Mouse (Mus musculus) spleen, adult 2 months (tissue): ENCODE measurements around the gene Mns1. TPM values are rescaled to one million over a fixed set of nuclear protein-coding genes. Genes with fewer than 3 reads are reported as not detected.

Experiments
- DNase-seq, 2 experiments: peaks; one replicate each; pipeline versions ENCODE4 v3.0.0 to v3.0.0-alpha.2; 2012 to 2021; ENCODE audit warnings: low spot score in 2 of 2, low read depth in 1 of 2
- H3K27ac ChIP-seq: fragments of 200-500 bp; 2 replicates; pipeline ENCODE4 v1.5.1; 2012; ENCODE audit warnings: low read length, inconsistent platforms; ENCODE audit not compliant: insufficient read depth
- H3K27me3 ChIP-seq: fragments of 200-500 bp; 2 replicates; pipeline ENCODE4 v1.6.1; 2012; ENCODE audit warnings: mild to moderate bottlenecking, moderate library complexity, low read length, inconsistent platforms; ENCODE audit not compliant: control insufficient read depth, insufficient read depth
- H3K36me3 ChIP-seq: fragments of 200-500 bp; 2 replicates; pipeline ENCODE4 v1.6.1; 2012; ENCODE audit warnings: mild to moderate bottlenecking, low read length, inconsistent platforms; ENCODE audit not compliant: control insufficient read depth, insufficient read depth
- H3K4me1 ChIP-seq: fragments of 200-500 bp; 2 replicates; pipeline ENCODE4 v1.6.1; 2011; ENCODE audit warnings: inconsistent platforms; ENCODE audit not compliant: control insufficient read depth, insufficient read depth, insufficient read length
- H3K4me3 ChIP-seq: fragments of 200-500 bp; 2 replicates; pipeline ENCODE4 v1.5.1; 2011; ENCODE audit warnings: mild to moderate bottlenecking, inconsistent platforms; ENCODE audit not compliant: insufficient read depth, insufficient read length; ENCODE audit errors: extremely low read depth
- CTCF ChIP-seq: fragments of 200-500 bp; IDR thresholded peaks from 2 replicates; pipeline ENCODE4 v1.5.1; 2011; ENCODE audit warnings: mild to moderate bottlenecking, inconsistent platforms; ENCODE audit not compliant: insufficient read depth, insufficient read length, insufficient replicate concordance; ENCODE audit errors: extremely low read depth
- POLR2A ChIP-seq: fragments of 200-500 bp; IDR thresholded peaks from 2 replicates; pipeline ENCODE4 v1.6.1; 2011; ENCODE audit warnings: low read depth, low read length, inconsistent platforms
- WGBS: fragments of 180-500 bp; shearing (Covaris S2); methylation state at CpG from one replicate; pipeline ENCODE4 v1.1.7; 2018; 5-methylcytosine and 5-hydroxymethylcytosine counted together
- polyA plus RNA-seq: library from polyadenylated mRNA; depleted of rRNA; stranded (reverse); fragments of >200 nt; gene quantifications from 2 replicates; pipeline ENCODE4 v1.2.3, GENCODE M21; 2012; rRNA removed

Mns1 gene
- polyA plus RNA-seq, 1 experiment: 0.63 TPM

DNA sequence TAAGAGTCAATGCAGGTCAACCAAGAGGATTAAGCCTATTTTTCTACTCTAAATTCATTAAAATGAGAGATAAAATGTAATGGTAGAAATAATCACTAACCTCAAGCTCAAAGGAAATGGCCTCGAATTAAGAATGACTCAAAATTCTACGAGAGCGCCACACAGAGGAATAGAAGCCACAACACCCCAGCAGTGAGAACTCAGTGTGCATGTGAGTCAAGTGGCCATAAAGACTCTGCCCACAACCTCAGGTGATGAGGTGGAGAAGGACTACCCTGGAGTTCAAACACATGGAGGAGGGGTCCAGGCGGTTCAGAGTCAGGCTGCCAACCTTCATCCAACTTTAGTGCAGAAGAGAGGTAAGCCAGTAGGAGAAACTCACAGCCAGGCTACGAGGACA, 51.3 kb downstream of the Mns1 start:
- DNase-seq: no peak
- peaks cover 3% of the 10 kb centered on the region; the same call in 1 of the 2 replicates for H3K36me3 ChIP-seq
- H3K27ac ChIP-seq: no peak overlapping the region
- H3K4me1 ChIP-seq: peaks cover 10% of the 10 kb centered on the region; the same call in 1 of the 2 replicates
- 72% methylated on average over 5 of the region's 5 CpGs for WGBS
- no peaks in the 10 kb centered on the region for H3K27me3 ChIP-seq
- no peak overlapping the region for H3K4me3 ChIP-seq
- TF ChIP-seq CTCF (no peak), POLR2A (no peak)

DNA sequence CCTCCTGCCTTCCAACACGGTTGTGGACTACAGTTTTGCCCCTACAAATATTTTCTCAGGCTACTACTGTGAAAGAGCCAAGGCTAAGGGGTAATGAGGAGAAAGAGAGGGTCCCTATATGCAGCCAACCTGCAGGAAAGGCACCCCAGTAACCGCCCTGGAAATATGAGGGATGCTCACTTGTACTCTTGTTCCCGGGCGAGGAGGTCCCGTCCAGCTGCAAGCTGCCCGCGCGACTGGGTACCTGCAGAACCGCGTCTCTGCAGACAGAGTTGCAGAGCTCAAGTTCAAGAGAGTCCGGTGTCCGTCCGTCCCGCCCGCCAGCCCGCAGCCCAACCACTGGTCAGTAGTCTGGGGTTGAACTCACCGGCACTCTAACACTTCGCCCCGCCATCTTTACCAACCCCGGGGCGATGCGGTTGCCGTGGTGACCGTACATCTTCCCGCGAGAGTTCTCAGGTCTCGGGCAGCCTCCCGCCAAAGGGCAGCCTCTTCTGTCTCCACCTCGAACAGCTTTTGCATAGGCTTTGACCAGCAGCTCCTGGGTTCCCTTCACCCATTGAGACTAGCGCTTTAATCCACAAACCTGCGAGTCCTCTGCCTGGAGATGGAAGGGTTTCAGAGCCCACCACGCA, 53.9 kb downstream of the Mns1 start:
- under 1% methylated on average over 32 of the region's 32 CpGs for WGBS
- peak overlapping the region; percentile 83 for H3K4me3 ChIP-seq
- no peak for TF ChIP-seq CTCF
- peak; percentile 43 for TF ChIP-seq POLR2A
- peaks cover 2% of the 10 kb centered on the region; the same call in 1 of the 2 replicates for H3K36me3 ChIP-seq
- H3K27ac ChIP-seq: peak overlapping the region; percentile 92
- no peaks in the 10 kb centered on the region for H3K27me3 ChIP-seq
- peaks cover 10% of the 10 kb centered on the region; the same call in 1 of the 2 replicates for H3K4me1 ChIP-seq
- DNase-seq: peak; percentile 70 to 94

DNA sequence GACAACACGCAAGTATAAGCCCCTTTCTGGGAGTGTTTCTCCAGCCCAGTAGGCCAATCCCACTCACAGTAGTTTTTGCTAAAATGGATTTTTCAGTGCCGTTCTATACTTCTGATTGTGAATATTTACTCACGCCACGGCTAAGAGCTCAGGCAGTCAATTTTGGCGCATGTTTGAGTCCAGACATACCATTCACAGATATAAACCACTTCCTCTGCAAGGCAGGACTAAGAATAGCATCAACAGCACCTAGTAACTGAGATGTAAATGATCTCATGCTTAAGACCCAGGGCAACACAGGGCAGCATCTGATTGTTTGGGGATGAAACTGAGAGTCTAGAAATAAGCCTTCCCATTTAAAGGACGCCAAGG, 54.4 kb downstream of the Mns1 start, which contains the start of gene Tex9:
TSS of gene Tex9 (minus strand) at position 19 of the 372 bp plus-strand sequence.
- Histone ChIP-seq H3K4me3 (peak within 1 kb of the TSS; percentile 83), H3K27ac (peak within 1 kb of the TSS; percentile 92), H3K4me1 (peaks cover 10% of the 10 kb centered on the region; the same call in 1 of the 2 replicates), H3K36me3 (no peaks in the 10 kb centered on the region), H3K27me3 (no peaks in the 10 kb centered on the region)
- TF ChIP-seq CTCF (no peak), POLR2A (no peak)
- under 1% methylated on average over 6 of the region's 6 CpGs for WGBS
- peak in 1 of 2 experiments; percentile 15 for DNase-seq

DNA sequence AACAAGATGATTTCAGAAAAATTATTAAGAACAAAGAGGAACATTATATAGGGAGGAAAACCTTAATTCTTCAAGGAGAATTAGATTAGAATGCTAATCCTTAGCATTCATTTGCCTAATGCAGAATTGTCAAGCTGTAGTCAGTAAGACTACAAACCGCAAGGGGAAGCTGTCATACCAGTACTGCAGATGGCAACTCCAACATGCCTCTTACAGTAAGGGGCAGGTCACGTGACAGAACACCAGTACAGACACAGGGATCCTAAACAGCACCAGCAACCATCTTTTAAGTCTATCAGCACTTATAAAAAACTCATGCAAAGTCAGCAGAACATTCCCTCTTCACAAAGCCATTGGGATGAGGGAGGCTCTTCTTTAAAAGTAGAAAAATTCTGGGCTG, 55.7 kb downstream of the Mns1 start:
- Histone ChIP-seq H3K36me3 (no peaks in the 10 kb centered on the region), H3K27ac (no peak overlapping the region), H3K4me3 (no peak overlapping the region), H3K4me1 (peaks cover 10% of the 10 kb centered on the region; the same call in 1 of the 2 replicates), H3K27me3 (no peaks in the 10 kb centered on the region)
- WGBS: 22% methylated on average over 2 of the region's 2 CpGs
- peak; percentile 41 to 48 for DNase-seq
- no peak for TF ChIP-seq POLR2A
- no peak for TF ChIP-seq CTCF

DNA sequence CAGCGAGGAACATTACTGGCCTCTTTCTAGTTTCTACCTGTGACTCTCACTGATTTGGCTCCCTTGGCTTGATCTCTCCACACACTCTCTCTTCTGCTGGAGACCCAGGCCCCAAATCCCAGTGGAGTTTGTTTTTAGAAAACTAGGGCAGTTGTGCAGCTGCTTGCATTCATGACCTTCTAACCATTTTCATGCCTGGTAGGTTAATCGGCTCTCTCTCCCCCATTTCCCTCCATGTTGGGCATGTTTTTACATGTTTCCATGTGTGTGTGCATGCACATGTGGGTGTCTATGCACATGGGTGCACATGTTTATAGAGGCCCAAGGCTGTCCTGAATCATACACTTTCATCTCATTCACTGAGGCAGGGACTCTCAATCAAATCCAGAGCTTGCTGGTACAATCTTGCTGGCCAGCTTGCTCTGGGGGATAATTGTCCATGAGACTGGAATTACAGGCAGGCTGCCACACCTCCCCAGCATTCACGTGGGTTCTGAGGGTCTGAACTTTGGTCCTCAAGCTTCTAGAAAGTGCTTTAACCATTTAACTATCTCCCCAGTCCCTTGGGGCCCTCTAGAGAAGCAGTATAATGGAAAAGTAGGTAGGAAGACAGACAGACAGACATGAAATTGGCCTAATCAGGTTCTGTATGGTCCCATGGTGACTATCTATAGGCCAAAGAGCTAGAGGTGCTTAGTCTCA, 56.3 kb downstream of the Mns1 start:
- no peaks in the 10 kb centered on the region for H3K36me3 ChIP-seq
- 74% methylated on average over 3 of the region's 3 CpGs for WGBS
- no peak for DNase-seq
- no peak overlapping the region for H3K27ac ChIP-seq
- TF ChIP-seq CTCF: no peak
- no peak for TF ChIP-seq POLR2A
- no peak overlapping the region for H3K4me3 ChIP-seq
- H3K27me3 ChIP-seq: no peaks in the 10 kb centered on the region
- H3K4me1 ChIP-seq: peaks cover 8% of the 10 kb centered on the region; the same call in 1 of the 2 replicates

DNA sequence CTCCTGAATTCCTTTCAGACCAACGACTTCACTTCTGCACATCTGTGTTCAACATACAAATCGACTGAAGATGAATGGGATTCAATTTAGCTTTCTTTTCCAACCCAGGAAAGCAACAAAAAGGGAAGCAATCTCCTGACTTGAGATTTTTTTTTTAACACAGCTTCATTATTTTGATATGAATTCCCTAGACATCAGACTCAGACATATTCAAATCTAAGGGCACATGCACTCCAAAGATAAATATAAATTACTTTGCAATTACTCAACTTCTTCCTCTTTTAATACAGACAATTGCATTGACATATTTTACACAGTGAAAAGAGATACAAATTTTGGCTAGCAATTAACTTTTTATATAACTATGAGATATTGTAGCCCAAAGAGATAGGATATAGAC, 58.9 kb downstream of the Mns1 start:
- no peaks in the 10 kb centered on the region for H3K4me1 ChIP-seq
- H3K27me3 ChIP-seq: no peaks in the 10 kb centered on the region
- no peak for TF ChIP-seq POLR2A
- TF ChIP-seq CTCF: no peak
- no peak overlapping the region for H3K4me3 ChIP-seq
- WGBS: 78% methylated on average over 2 of the region's 2 CpGs
- H3K27ac ChIP-seq: no peak overlapping the region
- no peaks in the 10 kb centered on the region for H3K36me3 ChIP-seq
- no peak for DNase-seq

DNA sequence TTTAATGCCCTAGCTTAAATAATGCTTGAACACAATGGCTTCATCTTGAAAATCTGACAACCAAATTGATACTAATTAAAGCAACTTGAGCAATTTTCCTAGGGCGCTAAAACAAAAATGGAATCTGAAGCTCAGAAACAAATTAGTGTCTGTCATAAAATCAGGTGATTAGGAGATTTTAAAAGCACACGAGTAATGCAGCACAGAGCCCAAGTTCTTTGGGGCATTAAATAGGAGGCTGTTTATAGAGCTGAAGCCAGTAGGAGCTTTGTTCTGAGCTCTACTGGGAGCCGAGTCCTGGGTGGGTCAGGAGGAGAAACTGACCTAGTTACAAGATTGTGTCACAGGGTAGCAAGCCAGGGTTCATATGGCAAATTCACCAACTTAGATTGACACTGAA, 59.4 kb downstream of the Mns1 start:
- H3K4me3 ChIP-seq: no peak overlapping the region
- H3K27ac ChIP-seq: no peak overlapping the region
- no peaks in the 10 kb centered on the region for H3K4me1 ChIP-seq
- WGBS: 91% methylated on average over 3 of the region's 3 CpGs
- DNase-seq: no peak
- H3K36me3 ChIP-seq: no peaks in the 10 kb centered on the region
- no peaks in the 10 kb centered on the region for H3K27me3 ChIP-seq
- TF ChIP-seq POLR2A: no peak
- no peak for TF ChIP-seq CTCF

Other genes with a start within 250 kb of the Mns1 start
- gene Zfp280d, start 163.2 kb upstream of the Mns1 start, polyA plus RNA-seq: 5.6 and 6.8 TPM in 2 replicates
- gene Tex9, start 54.2 kb downstream of the Mns1 start, polyA plus RNA-seq: 2.2 and 2.6 TPM in 2 replicates
- gene Rfx7, start 94.2 kb downstream of the Mns1 start, polyA plus RNA-seq: 7.4 and 7.8 TPM in 2 replicates
- 29.9 and 30.6 TPM in 2 replicates for gene Nedd4, start 224.3 kb downstream of the Mns1 start, polyA plus RNA-seq